8 mouse cellular contexts compared by ENCODE assay signal in the genomic region with DNA sequence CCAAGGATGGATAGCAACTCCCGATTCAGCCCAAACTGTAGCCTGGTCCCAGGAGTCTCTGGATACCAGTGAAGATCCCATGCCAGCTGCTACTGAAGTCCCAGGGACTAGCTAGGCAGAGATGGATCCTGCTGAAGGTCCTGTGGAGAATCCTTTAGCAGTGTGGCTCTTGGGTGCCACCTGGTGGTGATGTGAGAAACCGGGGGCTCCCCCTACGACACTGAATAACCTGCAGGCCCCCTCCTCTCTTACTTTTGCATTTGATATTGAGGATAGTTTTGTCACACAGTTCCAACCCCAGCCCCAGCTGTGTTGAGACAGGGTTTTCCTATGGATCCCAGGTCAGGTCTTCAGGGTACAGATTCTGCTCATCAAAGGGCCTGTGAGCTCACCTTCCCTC. TPM values are rescaled to one million over a fixed set of nuclear protein-coding genes. Genes with fewer than 3 reads are reported as not detected.
DNase-seq lines count a peak whose midpoint lies in the region; ATAC-seq lines count a peak whose summit lies in the region.

No protein-coding gene starts in this region.

- no peak overlapping the region for H3K4me3 ChIP-seq in forebrain, embryonic 11.5 days (ENCODE audit: low read depth, low read length)
- no peak overlapping the region for H3K4me3 ChIP-seq in hindbrain, embryonic 10.5 days

- no peak overlapping the region for H3K9ac ChIP-seq in forebrain, embryonic 11.5 days (ENCODE audit: low read length)

- ATAC-seq in forebrain, embryonic 11.5 days (replicated peaks; ENCODE audit: low FRiP score) = peak; percentile 74

- no peaks in the 10 kb centered on the region for H3K27me3 ChIP-seq in forebrain, embryonic 11.5 days (ENCODE audit: control insufficient read depth, insufficient read depth, low read length)
- no peaks in the 10 kb centered on the region for H3K27me3 ChIP-seq in hindbrain, embryonic 10.5 days (ENCODE audit: insufficient read depth, poor library complexity, severe bottlenecking)

- no peak overlapping the region for H3K4me2 ChIP-seq in forebrain, embryonic 11.5 days (ENCODE audit: low read depth, low read length, severe bottlenecking)

- peak; percentile 61 for DNase-seq in Muller cell, postnatal 12 days (ENCODE audit: inconsistent ontology term)
- DNase-seq in c-Kit-positive CD71-positive TER-119-negative erythroid progenitor cells, embryonic 14.5 days (ENCODE audit: low read depth) = peak; percentile 47
- peak; percentile 85 for DNase-seq in forebrain, embryonic 11.5 days (ENCODE audit: low spot score)
- DNase-seq in hindbrain, embryonic 10.5 days (ENCODE audit: low spot score) = peak; percentile 68
- peak; percentile 76 to 84 for DNase-seq in layer of hippocampus, postnatal 10 days (ENCODE audit: low spot score in 2 of 2)
- DNase-seq in lung, postnatal 25 days (ENCODE audit: low spot score) = peak; percentile 43
- peak; percentile 80 for DNase-seq in right cerebral cortex, postnatal 10 days (ENCODE audit: low spot score in 2 of 2)
- DNase-seq in yolk sac, embryonic 10.5 days (ENCODE audit: low spot score) = peak; percentile 42

- peaks cover 11% of the 10 kb centered on the region; the same call in 1 of the 2 replicates for H3K36me3 ChIP-seq in forebrain, embryonic 11.5 days (ENCODE audit: control insufficient read depth, insufficient read depth, low read length)
- H3K36me3 ChIP-seq in hindbrain, embryonic 10.5 days = peaks cover 33% of the 10 kb centered on the region

- 30% methylated on average over 3 of the region's 3 CpGs for WGBS in forebrain, embryonic 11.5 days
- 26% methylated on average over 3 of the region's 3 CpGs for WGBS in hindbrain, embryonic 10.5 days

- no peaks in the 10 kb centered on the region for H3K9me3 ChIP-seq in forebrain, embryonic 11.5 days (ENCODE audit: control insufficient read depth, low read length)
- no peaks in the 10 kb centered on the region for H3K9me3 ChIP-seq in hindbrain, embryonic 10.5 days

- no peaks in the 10 kb centered on the region for H3K4me1 ChIP-seq in forebrain, embryonic 11.5 days (replicated peaks; ENCODE audit: control insufficient read depth, insufficient read depth, low read length)
- H3K4me1 ChIP-seq in hindbrain, embryonic 10.5 days (replicated peaks) = 0 out of 2 replicates have a peak, but pooled peaks cover 4% of the 10 kb centered on the region

- no peak overlapping the region for H3K27ac ChIP-seq in forebrain, embryonic 11.5 days (ENCODE audit: low read depth, low read length)
- H3K27ac ChIP-seq in hindbrain, embryonic 10.5 days = no peak overlapping the region

RNA-seq across cellular contexts. Expression of a gene that starts 4.3 kb away (rescaled TPM):
- 1.1 and 1.3 TPM in 2 replicates for polyA plus RNA-seq in forebrain, embryonic 11.5 days (2014; fragmentation: Nextera tagmentation; extraction: Ambion mirVana)
- polyA plus RNA-seq in hindbrain, embryonic 10.5 days (2016; fragmentation: Nextera tagmentation; extraction: Ambion mirVana) = 0.30 and 0.92 TPM in 2 replicates
- 1 to 10 TPM; 1.5 to 1.7 TPM for total RNA-seq in layer of hippocampus, postnatal 10 days (2021)

RNA-seq across cellular contexts. Expression of a gene that starts 25.9 kb away (rescaled TPM):
- polyA plus RNA-seq in forebrain, embryonic 11.5 days (2014; fragmentation: Nextera tagmentation; extraction: Ambion mirVana) = 74.7 and 75.0 TPM in 2 replicates
- 83.6 and 98.7 TPM in 2 replicates for polyA plus RNA-seq in hindbrain, embryonic 10.5 days (2016; fragmentation: Nextera tagmentation; extraction: Ambion mirVana)
- total RNA-seq in layer of hippocampus, postnatal 10 days (2021) = 100 to 1,000 TPM; 122 to 141 TPM

RNA-seq across cellular contexts. Expression of a gene that starts 26.2 kb away (rescaled TPM):
- 145 and 154 TPM in 2 replicates for polyA plus RNA-seq in forebrain, embryonic 11.5 days (2014; fragmentation: Nextera tagmentation; extraction: Ambion mirVana)
- polyA plus RNA-seq in hindbrain, embryonic 10.5 days (2016; fragmentation: Nextera tagmentation; extraction: Ambion mirVana) = 119 and 146 TPM in 2 replicates
- 100 to 1,000 TPM; 147 to 185 TPM for total RNA-seq in layer of hippocampus, postnatal 10 days (2021)

RNA-seq across cellular contexts. Expression of a gene that starts 46.2 kb away (rescaled TPM):
- polyA plus RNA-seq in forebrain, embryonic 11.5 days (2014; fragmentation: Nextera tagmentation; extraction: Ambion mirVana) = not detected in 2 replicates
- not detected in 2 replicates for polyA plus RNA-seq in hindbrain, embryonic 10.5 days (2016; fragmentation: Nextera tagmentation; extraction: Ambion mirVana)
- total RNA-seq in layer of hippocampus, postnatal 10 days (2021) = not detected

RNA-seq across cellular contexts. Expression of a gene that starts 51.1 kb away (rescaled TPM):
- polyA plus RNA-seq in forebrain, embryonic 11.5 days (2014; fragmentation: Nextera tagmentation; extraction: Ambion mirVana) = 171 and 183 TPM in 2 replicates
- polyA plus RNA-seq in hindbrain, embryonic 10.5 days (2016; fragmentation: Nextera tagmentation; extraction: Ambion mirVana) = 197 and 220 TPM in 2 replicates
- 100 to 1,000 TPM; 137 to 175 TPM for total RNA-seq in layer of hippocampus, postnatal 10 days (2021)
